Mouse (Mus musculus) cerebellum, adult 11 months (tissue): Measurements from ENCODE around the gene Cacybp.

Experiments used
- DNase-seq: peaks from one replicate; pipeline ENCODE4 v3.0.0; 2022

Cacybp gene

GRCm38 (mm10) chr1:160212123-160212691 lies 468 bp downstream of the Cacybp start:
- peak; percentile 68 for DNase-seq

GRCm38 (mm10) chr1:160211597-160212122 lies 1.0 kb downstream of the Cacybp start:
- DNase-seq, result no peak

GRCm38 (mm10) chr1:160210566-160210965 lies 2.1 kb downstream of the Cacybp start:
- DNase-seq, result no peak

- DNase-seq, result no peak
These were observed 2.8 kb downstream of the Cacybp start for GRCm38 (mm10) chr1:160209844-160210243.

- DNase-seq, result no peak
These were observed 7.2 kb downstream of the Cacybp start for GRCm38 (mm10) chr1:160205486-160205885.

- DNase-seq, result no peak
These were observed 17.4 kb downstream of the Cacybp start for GRCm38 (mm10) chr1:160195337-160195663.

- peak; percentile 97 for DNase-seq
These were observed 17.9 kb downstream of the Cacybp start, which contains the start of gene Mrps14 for GRCm38 (mm10) chr1:160194529-160195336. Gene Mrps14, plus strand, starts transcription at chr1:160195215.

GRCm38 (mm10) chr1:160184506-160184905 lies 28.2 kb downstream of the Cacybp start:
- DNase-seq, result no peak

GRCm38 (mm10) chr1:160181216-160181615 lies 31.5 kb downstream of the Cacybp start:
- no peak for DNase-seq

GRCm38 (mm10) chr1:160176903-160177302 lies 35.8 kb downstream of the Cacybp start:
- no peak for DNase-seq

GRCm38 (mm10) chr1:160166600-160166999 lies 46.1 kb downstream of the Cacybp start:
- no peak for DNase-seq

GRCm38 (mm10) chr1:160158190-160158589 lies 54.5 kb downstream of the Cacybp start:
- no peak for DNase-seq

GRCm38 (mm10) chr1:160153480-160153879 lies 59.2 kb downstream of the Cacybp start, which contains the start of gene Tnn:
Gene Tnn, minus strand, starts transcription at chr1:160153580.
- DNase-seq, result no peak
